ENCODE assay signal across 7 mouse cellular contexts in the genomic region with DNA sequence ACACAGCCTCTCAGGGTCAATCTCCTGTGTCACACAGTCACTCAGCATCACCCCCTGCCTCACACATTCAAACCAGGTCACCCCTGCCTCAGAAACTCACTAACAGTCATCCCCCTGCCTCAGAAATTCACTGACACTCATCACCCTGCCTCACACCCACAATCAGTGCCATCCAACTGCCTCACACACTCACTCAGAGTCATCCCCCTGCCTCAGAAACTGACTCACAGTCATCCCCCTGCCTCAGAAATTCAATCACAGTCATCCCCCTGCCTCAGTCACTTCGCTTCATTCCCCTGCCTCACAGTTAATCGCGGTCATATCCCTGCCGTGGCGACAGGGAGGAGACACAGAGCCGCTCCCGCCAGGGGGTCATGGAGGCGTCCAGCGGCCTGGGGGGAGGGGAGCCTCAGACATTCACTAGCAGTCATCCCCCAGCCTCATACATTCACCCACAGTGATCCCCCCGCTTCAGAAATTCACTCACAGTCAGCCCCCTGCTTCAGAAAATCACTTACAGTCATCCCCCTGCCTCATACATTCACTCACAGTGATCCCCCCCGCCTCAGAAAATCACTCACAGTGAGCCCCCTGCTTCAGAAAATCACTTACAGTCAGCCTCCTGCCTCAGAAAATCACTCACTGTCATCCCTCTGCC. TPM values are rescaled to one million over a fixed set of nuclear protein-coding genes. Genes with fewer than 3 reads are reported as not detected.
A peak's percentile ranks its signal among the peaks of the same experiment; 100 is the strongest.
DNase-seq lines count a peak whose midpoint lies in the region; TF ChIP-seq lines count a peak whose summit lies in the region.
"Not testable (repeated sequence)": the region's sequence is repeated elsewhere in the genome, so short reads cannot be mapped to it uniquely, and the experiment has no call there.

No protein-coding gene starts in this region.

- H3K4me1 ChIP-seq in heart, adult 2 months (ENCODE audit: control insufficient read depth, insufficient read depth, low read length): not testable (repeated sequence)

- intact Hi-C loops in heart, adult 2 months (cut with DNase I): not testable (repeated sequence)

- H3K9ac ChIP-seq in heart, adult 2 months (ENCODE audit: low read depth, low read length): not testable (repeated sequence)

- H3K27me3 ChIP-seq in heart, adult 2 months (ENCODE audit: control insufficient read depth, insufficient read depth, low read length): not testable (repeated sequence)

- not testable (repeated sequence) for TF ChIP-seq CTCF in heart, adult 2 months (IDR thresholded peaks at IDR 0.05)

- not testable (repeated sequence) for H3K27ac ChIP-seq in heart, adult 2 months

- WGBS in heart, adult 2 months: 38% methylated on average over 7 of the region's 11 CpGs

- not testable (repeated sequence) for TF ChIP-seq EP300 in heart, adult 2 months (IDR thresholded peaks at IDR 0.05; ENCODE audit: insufficient read depth, low read depth, low read length)

- H3K36me3 ChIP-seq in heart, adult 2 months (ENCODE audit: control insufficient read depth, insufficient read depth, low read length): not testable (repeated sequence)

- peak; percentile 52 for DNase-seq in Muller cell, postnatal 12 days (ENCODE audit: inconsistent ontology term)
- peak; percentile 81 for DNase-seq in cerebellum, adult 9-11 months
- peak; percentile 53 to 61 for DNase-seq in heart, adult 2 months
- DNase-seq in kidney, postnatal 10 days: peak; percentile 61
- peak; percentile 58 to 72 for DNase-seq in lung, postnatal 4 days
- DNase-seq in retina, embryonic 14.5 days (ENCODE audit: low spot score): peak; percentile 85
- DNase-seq in thymus, postnatal 0 days (ENCODE audit: low spot score): peak; percentile 3

- not testable (repeated sequence) for H3K79me2 ChIP-seq in heart, adult 2 months (replicated peaks; ENCODE audit: control insufficient read depth, insufficient read depth, low read length)

- not testable (repeated sequence) for H3K4me3 ChIP-seq in heart, adult 2 months

- TF ChIP-seq POLR2A in heart, adult 2 months (IDR thresholded peaks at IDR 0.05; ENCODE audit: insufficient read depth, low read depth, low read length): not testable (repeated sequence)

RNA-seq across cellular contexts. Expression of gene Gm21887, which starts 10.1 kb away (rescaled TPM):
- 10 to 100 TPM; 22.9 to 27.8 TPM for total RNA-seq in heart, adult 2 months (2021)
- 27.5 and 60.9 TPM in 2 replicates for polyA plus RNA-seq in heart, adult 2 months (2012; rRNA removed)
- polyA plus RNA-seq in thymus, postnatal 0 days (2015; fragmentation: Nextera tagmentation; extraction: Ambion mirVana): 166 and 243 TPM in 2 replicates

Comparison
In these comparisons a context has a peak if more than half of its experiments do, and no peak if none do; other contexts are left out.
1. DNase-seq: peak in every context shown above with its lines; median percentile 85 in retina, embryonic 14.5 days; 81 in cerebellum, adult 9-11 months; 65 in lung, postnatal 4 days; 61 in kidney, postnatal 10 days; 57 in heart, adult 2 months; 52 in Muller cell, postnatal 12 days; 3 in thymus, postnatal 0 days.